Mouse (Mus musculus) right cerebral cortex, adult 2 months (tissue): ENCODE measurements around the gene Magi1.

Source experiments
- DNase-seq, 2 experiments: peaks; one replicate each; pipeline ENCODE4 v3.0.0; 2021 to 2022; ENCODE audit warnings: low spot score in 2 of 2

Magi1 gene

GRCm38 (mm10) chr6:94257831-94258173 lies 25.9 kb downstream of the Magi1 start:
- no peak for DNase-seq

GRCm38 (mm10) chr6:94256982-94257830 lies 26.5 kb downstream of the Magi1 start:
- DNase-seq: no peak

- DNase-seq: no peak
These were observed 29.8 kb downstream of the Magi1 start for GRCm38 (mm10) chr6:94253943-94254342.

GRCm38 (mm10) chr6:94251358-94251945 lies 32.3 kb downstream of the Magi1 start:
- DNase-seq: no peak

- DNase-seq: no peak
These were observed 34.4 kb downstream of the Magi1 start for GRCm38 (mm10) chr6:94249286-94249790.

- peak; percentile 31 to 59 for DNase-seq
These were observed 42.5 kb downstream of the Magi1 start for GRCm38 (mm10) chr6:94241251-94241650.

- no peak for DNase-seq
These were observed 45.1 kb downstream of the Magi1 start for GRCm38 (mm10) chr6:94238643-94239042.

- no peak for DNase-seq
These were observed 46.8 kb downstream of the Magi1 start for GRCm38 (mm10) chr6:94236899-94237298.

- DNase-seq: no peak
These were observed 51.4 kb downstream of the Magi1 start for GRCm38 (mm10) chr6:94232243-94232785.

GRCm38 (mm10) chr6:94231831-94232230 lies 51.9 kb downstream of the Magi1 start:
- no peak for DNase-seq

- DNase-seq: no peak
These were observed 52.4 kb downstream of the Magi1 start for GRCm38 (mm10) chr6:94231367-94231766.

- DNase-seq: no peak
These were observed 52.8 kb downstream of the Magi1 start for GRCm38 (mm10) chr6:94230918-94231317.

- DNase-seq: no peak
These were observed 53.6 kb downstream of the Magi1 start for GRCm38 (mm10) chr6:94230129-94230528.

- DNase-seq: peak; percentile 48
These were observed 57.5 kb downstream of the Magi1 start for GRCm38 (mm10) chr6:94226262-94226661.

- peak; percentile 60 to 62 for DNase-seq
These were observed 57.9 kb downstream of the Magi1 start for GRCm38 (mm10) chr6:94225832-94226231.

- DNase-seq: no peak
These were observed 58.6 kb downstream of the Magi1 start for GRCm38 (mm10) chr6:94225091-94225490.

GRCm38 (mm10) chr6:94222253-94222652 lies 61.5 kb downstream of the Magi1 start:
- DNase-seq: no peak

- DNase-seq: no peak
These were observed 62.0 kb downstream of the Magi1 start for GRCm38 (mm10) chr6:94221750-94222149.

GRCm38 (mm10) chr6:94218076-94218475 lies 65.6 kb downstream of the Magi1 start:
- no peak for DNase-seq

- DNase-seq: no peak
These were observed 67.9 kb downstream of the Magi1 start for GRCm38 (mm10) chr6:94215834-94216233.

GRCm38 (mm10) chr6:94214895-94215538 lies 68.7 kb downstream of the Magi1 start:
- peak in 1 of 2 experiments; percentile 8 for DNase-seq

GRCm38 (mm10) chr6:94205926-94206325 lies 77.8 kb downstream of the Magi1 start:
- no peak for DNase-seq
